8 mouse cellular contexts compared by ENCODE assay signal in genomic region chr4:135872015-135872414, GRCm38 (mm10). TPM values are rescaled to one million over a fixed set of nuclear protein-coding genes. Genes with fewer than 3 reads are reported as not detected.
DNase-seq lines count a peak whose midpoint lies in the region; ATAC-seq and TF ChIP-seq lines count a peak whose summit lies in the region.

No protein-coding gene starts in this region.

- ATAC-seq in heart, postnatal 0 days (ENCODE audit: insufficient read depth, low read depth), result no peak
- ATAC-seq in hindbrain, postnatal 0 days, result no peak
- no peak for ATAC-seq in midbrain, embryonic 16.5 days

- peak overlapping the region; percentile 88 for H3K4me2 ChIP-seq in heart, postnatal 0 days (ENCODE audit: low read depth, low read length)
- peak overlapping the region; percentile 85 for H3K4me2 ChIP-seq in hindbrain, postnatal 0 days (ENCODE audit: low read depth, low read length)
- H3K4me2 ChIP-seq in midbrain, embryonic 16.5 days (ENCODE audit: low read length), result peak overlapping the region; percentile 75

- 21% methylated on average over 3 of the region's 3 CpGs for WGBS in heart, postnatal 0 days
- WGBS in hindbrain, postnatal 0 days, result 36% methylated on average over 3 of the region's 3 CpGs
- 42% methylated on average over 3 of the region's 3 CpGs for WGBS in midbrain, embryonic 16.5 days

- peaks cover 28% of the 10 kb centered on the region for H3K36me3 ChIP-seq in heart, postnatal 0 days (replicated peaks; ENCODE audit: control insufficient read depth, insufficient read depth, low read length)
- no peaks in the 10 kb centered on the region for H3K36me3 ChIP-seq in hindbrain, postnatal 0 days (ENCODE audit: insufficient read depth, low read length)
- H3K36me3 ChIP-seq in midbrain, embryonic 16.5 days (ENCODE audit: control insufficient read depth, insufficient read depth, low read length), result peaks cover 7% of the 10 kb centered on the region

- TF ChIP-seq EP300 in heart, postnatal 0 days (IDR thresholded peaks at IDR 0.05; ENCODE audit: low read depth), result no peak

- TF ChIP-seq CTCF in heart, postnatal 0 days (IDR thresholded peaks at IDR 0.05; ENCODE audit: low read depth), result no peak
- no peak for TF ChIP-seq CTCF in hindbrain, postnatal 0 days (IDR thresholded peaks at IDR 0.05; ENCODE audit: low read depth)

- no peak for DNase-seq in heart, postnatal 0 days (ENCODE audit: low spot score)
- no peak for DNase-seq in heart, adult 11 months
- DNase-seq in hindbrain, postnatal 0 days (ENCODE audit: low spot score), result no peak
- no peak for DNase-seq in frontal cortex, postnatal 25 days (ENCODE audit: low spot score in 2 of 2)
- DNase-seq in cerebellum, adult 9-11 months, result no peak
- no peak for DNase-seq in spleen, postnatal 10 days (ENCODE audit: low spot score in 2 of 2)

- H3K27me3 ChIP-seq in heart, postnatal 0 days (ENCODE audit: control insufficient read depth, insufficient read depth, low read length), result no peaks in the 10 kb centered on the region
- H3K27me3 ChIP-seq in hindbrain, postnatal 0 days (ENCODE audit: insufficient read depth, low read length), result no peaks in the 10 kb centered on the region
- no peaks in the 10 kb centered on the region for H3K27me3 ChIP-seq in midbrain, embryonic 16.5 days (ENCODE audit: control insufficient read depth, insufficient read depth, low read depth, low read length)

- H3K9me3 ChIP-seq in heart, postnatal 0 days (replicated peaks; ENCODE audit: control insufficient read depth, low read length), result no peaks in the 10 kb centered on the region
- H3K9me3 ChIP-seq in hindbrain, postnatal 0 days (ENCODE audit: low read length), result no peaks in the 10 kb centered on the region
- no peaks in the 10 kb centered on the region for H3K9me3 ChIP-seq in midbrain, embryonic 16.5 days (replicated peaks; ENCODE audit: control insufficient read depth, low read length, poor library complexity, severe bottlenecking)

- H3K4me1 ChIP-seq in heart, postnatal 0 days (ENCODE audit: control insufficient read depth, insufficient read depth), result peaks cover 55% of the 10 kb centered on the region
- H3K4me1 ChIP-seq in brown adipose tissue, adult 24 weeks (ENCODE audit: control insufficient read depth, insufficient read depth, insufficient read length, low read length), result peaks cover 27% of the 10 kb centered on the region
- peaks cover 31% of the 10 kb centered on the region for H3K4me1 ChIP-seq in hindbrain, postnatal 0 days (ENCODE audit: insufficient read depth, low read length)
- H3K4me1 ChIP-seq in midbrain, embryonic 16.5 days (ENCODE audit: control insufficient read depth, insufficient read depth, low read length), result peaks cover 33% of the 10 kb centered on the region

- peak overlapping the region; percentile 100; the same call in 1 of the 2 replicates for H3K27ac ChIP-seq in heart, postnatal 0 days (ENCODE audit: low read depth)
- peak overlapping the region; percentile 22 for H3K27ac ChIP-seq in brown adipose tissue, adult 24 weeks (replicated peaks; ENCODE audit: low read depth, low read length)
- peak overlapping the region; percentile 100; the same call in 1 of the 2 replicates for H3K27ac ChIP-seq in hindbrain, postnatal 0 days
- no peak overlapping the region for H3K27ac ChIP-seq in midbrain, embryonic 16.5 days (ENCODE audit: low read length)

- H3K9ac ChIP-seq in heart, postnatal 0 days (replicated peaks; ENCODE audit: low read depth, low read length), result peak overlapping the region; percentile 88; the same call in 1 of the 2 replicates
- H3K9ac ChIP-seq in hindbrain, postnatal 0 days (replicated peaks; ENCODE audit: low read length), result peak overlapping the region; percentile 28; the same call in 1 of the 2 replicates
- H3K9ac ChIP-seq in midbrain, embryonic 16.5 days (ENCODE audit: low read depth, low read length), result no peak overlapping the region

- H3K4me3 ChIP-seq in heart, postnatal 0 days (ENCODE audit: low read depth, low read length), result peak overlapping the region; percentile 71
- peak overlapping the region; percentile 30 for H3K4me3 ChIP-seq in brown adipose tissue, adult 24 weeks (ENCODE audit: insufficient read depth, low read depth, low read length)
- H3K4me3 ChIP-seq in hindbrain, postnatal 0 days (ENCODE audit: low read length), result peak overlapping the region; percentile 89
- peak overlapping the region; percentile 79 for H3K4me3 ChIP-seq in midbrain, embryonic 16.5 days (ENCODE audit: low read depth, low read length)

RNA-seq across cellular contexts. Expression of gene Pnrc2, which starts 1.6 kb away (rescaled TPM):
- 78.7 and 80.8 TPM in 2 replicates for total RNA-seq in heart, postnatal 0 days (2014; rRNA removed; ENCODE audit: low replicate concordance)
- polyA plus RNA-seq in heart, postnatal 0 days (2015; fragmentation: Nextera tagmentation; extraction: Ambion mirVana), result 107 and 111 TPM in 2 replicates
- polyA plus RNA-seq in brown adipose tissue, adult 24 weeks (2012; ENCODE audit: insufficient read depth, insufficient read length, missing spikeins), result 86.4 and 125 TPM in 2 replicates
- total RNA-seq in hindbrain, postnatal 0 days (2014; rRNA removed), result 54.9 and 55.0 TPM in 2 replicates
- 81.7 and 90.4 TPM in 2 replicates for polyA plus RNA-seq in hindbrain, postnatal 0 days (2015; fragmentation: Nextera tagmentation; extraction: Ambion mirVana)
- 94.2 and 97.5 TPM in 2 replicates for polyA plus RNA-seq in midbrain, embryonic 16.5 days (2015; fragmentation: Nextera tagmentation; extraction: Ambion mirVana)

RNA-seq across cellular contexts. Expression of gene Srsf10, which starts 16.5 kb away (rescaled TPM):
- 51.8 and 63.6 TPM in 2 replicates for total RNA-seq in heart, postnatal 0 days (2014; rRNA removed; ENCODE audit: low replicate concordance)
- polyA plus RNA-seq in heart, postnatal 0 days (2015; fragmentation: Nextera tagmentation; extraction: Ambion mirVana), result 97.0 and 102 TPM in 2 replicates
- polyA plus RNA-seq in brown adipose tissue, adult 24 weeks (2012; ENCODE audit: insufficient read depth, insufficient read length, missing spikeins), result 58.3 and 62.6 TPM in 2 replicates
- 52.8 and 61.0 TPM in 2 replicates for total RNA-seq in hindbrain, postnatal 0 days (2014; rRNA removed)
- 147 and 155 TPM in 2 replicates for polyA plus RNA-seq in hindbrain, postnatal 0 days (2015; fragmentation: Nextera tagmentation; extraction: Ambion mirVana)
- 190 and 211 TPM in 2 replicates for polyA plus RNA-seq in midbrain, embryonic 16.5 days (2015; fragmentation: Nextera tagmentation; extraction: Ambion mirVana)

RNA-seq across cellular contexts. Expression of gene Cnr2, which starts 23.2 kb away (rescaled TPM):
- 0.15 and 0.27 TPM in 2 replicates for total RNA-seq in heart, postnatal 0 days (2014; rRNA removed; ENCODE audit: low replicate concordance)
- polyA plus RNA-seq in heart, postnatal 0 days (2015; fragmentation: Nextera tagmentation; extraction: Ambion mirVana), result 0.36 and 0.44 TPM in 2 replicates
- polyA plus RNA-seq in brown adipose tissue, adult 24 weeks (2012; ENCODE audit: insufficient read depth, insufficient read length, missing spikeins), result 0.55 and 0.58 TPM in 2 replicates
- 0.04 and 0.58 TPM in 2 replicates for total RNA-seq in hindbrain, postnatal 0 days (2014; rRNA removed)
- polyA plus RNA-seq in hindbrain, postnatal 0 days (2015; fragmentation: Nextera tagmentation; extraction: Ambion mirVana), result 0.04 and 0.06 TPM in 2 replicates
- 0.06 and 0.14 TPM in 2 replicates for polyA plus RNA-seq in midbrain, embryonic 16.5 days (2015; fragmentation: Nextera tagmentation; extraction: Ambion mirVana)

RNA-seq across cellular contexts. Expression of gene Fuca1, which starts 48.5 kb away (rescaled TPM):
- total RNA-seq in heart, postnatal 0 days (2014; rRNA removed; ENCODE audit: low replicate concordance), result 24.3 and 30.3 TPM in 2 replicates
- polyA plus RNA-seq in heart, postnatal 0 days (2015; fragmentation: Nextera tagmentation; extraction: Ambion mirVana), result 48.4 and 50.4 TPM in 2 replicates
- 106 and 110 TPM in 2 replicates for polyA plus RNA-seq in brown adipose tissue, adult 24 weeks (2012; ENCODE audit: insufficient read depth, insufficient read length, missing spikeins)
- 42.5 and 43.6 TPM in 2 replicates for total RNA-seq in hindbrain, postnatal 0 days (2014; rRNA removed)
- 92.8 and 97.3 TPM in 2 replicates for polyA plus RNA-seq in hindbrain, postnatal 0 days (2015; fragmentation: Nextera tagmentation; extraction: Ambion mirVana)
- polyA plus RNA-seq in midbrain, embryonic 16.5 days (2015; fragmentation: Nextera tagmentation; extraction: Ambion mirVana), result 66.0 and 70.1 TPM in 2 replicates

Comparison
In these comparisons a context has a peak if more than half of its experiments do, and no peak if none do; other contexts are left out.
1. H3K4me3 ChIP-seq: peak in every context shown above with its lines; median percentile 89 in hindbrain, postnatal 0 days; 79 in midbrain, embryonic 16.5 days; 71 in heart, postnatal 0 days; 30 in brown adipose tissue, adult 24 weeks.